Mouse (Mus musculus) CD4-positive, CD25-positive, alpha-beta regulatory T cell, adult 2 months (primary cell): Measurements from ENCODE around the gene Klhl29.

Experiments
- DNase-seq: peaks from one replicate; pipeline ENCODE4 v3.0.0-alpha.2; 2012; ENCODE audit warnings: low read depth, low spot score

The Klhl29 gene

DNA sequence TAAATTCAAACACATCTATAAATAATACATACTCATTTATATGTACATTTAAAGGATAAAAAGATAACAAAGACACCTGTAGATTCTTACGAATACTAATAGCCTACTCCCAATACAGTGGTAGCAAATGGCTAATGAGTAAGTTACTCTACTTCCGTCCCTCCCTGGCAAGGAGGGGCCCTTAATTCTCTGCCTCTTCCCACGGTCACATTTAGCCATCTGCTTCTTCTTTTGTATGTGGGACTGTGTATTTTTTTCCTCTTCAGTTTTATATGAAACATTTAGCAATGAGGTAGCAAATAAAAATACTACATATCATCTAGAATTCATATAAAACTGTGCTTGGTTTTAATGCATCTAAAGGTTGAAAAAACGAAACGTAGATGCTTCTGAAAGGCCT lies 73.6 kb downstream of the Klhl29 start:
- no peak for DNase-seq

DNA sequence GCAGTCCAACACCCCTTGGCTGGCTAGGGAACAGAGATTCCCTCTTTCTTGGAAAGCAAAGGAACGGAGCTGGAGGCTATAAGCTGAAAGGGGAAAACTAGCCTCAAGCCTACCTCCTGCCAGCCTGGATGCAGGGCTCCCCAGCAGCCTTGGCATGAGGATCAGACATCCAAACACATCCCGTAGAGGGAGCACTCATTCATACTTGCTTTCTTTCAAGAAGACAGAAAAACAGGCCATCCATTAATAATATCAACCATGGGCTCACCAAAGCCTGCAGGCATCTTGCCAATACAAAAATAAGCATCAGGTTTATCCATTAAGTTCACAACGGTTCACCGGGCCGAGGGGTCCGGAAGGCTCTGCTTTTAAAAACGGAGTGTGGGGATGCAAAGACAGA lies 79.1 kb downstream of the Klhl29 start:
- no peak for DNase-seq

DNA sequence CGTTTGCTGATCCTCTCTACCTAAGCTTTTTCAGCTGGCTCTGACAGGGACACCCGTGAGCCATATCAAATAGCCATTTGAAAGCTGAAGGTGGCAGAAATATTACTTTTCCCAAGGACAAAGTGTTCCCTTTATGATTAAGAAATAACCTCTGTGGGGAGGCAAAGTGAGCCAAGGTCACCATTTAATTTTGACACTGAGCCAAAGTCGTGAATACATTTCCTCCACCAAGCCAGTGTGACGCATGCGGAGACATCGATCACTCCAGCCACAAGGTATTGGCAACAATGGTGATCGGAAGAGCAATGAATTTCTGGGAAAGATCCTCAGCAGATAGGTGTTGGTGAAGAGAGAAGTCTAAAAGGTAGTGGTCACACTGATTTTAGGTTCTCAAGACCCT lies 83.2 kb downstream of the Klhl29 start:
- no peak for DNase-seq

DNA sequence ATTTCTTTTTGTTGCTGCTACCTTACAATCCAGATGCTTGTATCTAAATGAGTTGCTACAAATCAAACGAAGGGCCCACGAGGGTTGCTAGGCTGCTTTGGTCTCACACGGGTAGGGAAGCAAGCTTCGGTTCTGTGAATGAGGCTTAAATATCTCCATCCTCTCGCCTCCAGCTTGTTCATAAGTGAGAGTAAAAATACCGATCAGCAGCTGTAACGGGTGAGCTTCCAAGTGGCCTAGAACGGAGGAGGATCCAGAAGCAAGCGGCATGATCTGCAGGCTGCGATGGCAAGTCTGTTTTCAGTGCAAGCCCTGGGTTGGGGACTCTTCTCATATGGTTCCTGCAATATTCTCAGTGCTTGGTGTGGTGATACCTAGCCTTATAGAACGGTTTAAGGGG lies 89.9 kb downstream of the Klhl29 start:
- DNase-seq, result no peak

- DNase-seq, result no peak
Measured at GRCm38 (mm10) chr12:5284961-5285360, 90.5 kb downstream of the Klhl29 start.

GRCm38 (mm10) chr12:5283654-5284053 lies 91.8 kb downstream of the Klhl29 start:
- no peak for DNase-seq

DNA sequence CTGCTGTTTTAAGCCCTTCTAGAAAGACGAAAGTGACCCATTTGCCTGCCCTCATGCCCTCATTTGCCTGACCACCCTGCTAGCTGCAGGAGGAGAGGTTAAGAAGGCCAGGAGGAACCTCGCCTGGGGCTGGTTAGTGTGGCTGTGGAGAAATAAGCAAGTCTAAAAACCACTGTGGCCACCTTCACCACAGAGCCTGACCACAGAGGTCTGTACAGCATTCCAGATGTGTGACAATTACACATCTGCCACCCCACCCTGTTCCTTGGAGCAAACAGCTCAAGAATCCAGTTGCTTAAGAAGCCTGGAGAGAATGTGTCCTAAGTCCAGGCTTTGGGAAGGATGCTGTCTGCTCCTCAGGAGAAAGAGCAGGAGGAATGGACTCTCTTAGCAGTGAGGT lies 92.9 kb downstream of the Klhl29 start:
- no peak for DNase-seq

DNA sequence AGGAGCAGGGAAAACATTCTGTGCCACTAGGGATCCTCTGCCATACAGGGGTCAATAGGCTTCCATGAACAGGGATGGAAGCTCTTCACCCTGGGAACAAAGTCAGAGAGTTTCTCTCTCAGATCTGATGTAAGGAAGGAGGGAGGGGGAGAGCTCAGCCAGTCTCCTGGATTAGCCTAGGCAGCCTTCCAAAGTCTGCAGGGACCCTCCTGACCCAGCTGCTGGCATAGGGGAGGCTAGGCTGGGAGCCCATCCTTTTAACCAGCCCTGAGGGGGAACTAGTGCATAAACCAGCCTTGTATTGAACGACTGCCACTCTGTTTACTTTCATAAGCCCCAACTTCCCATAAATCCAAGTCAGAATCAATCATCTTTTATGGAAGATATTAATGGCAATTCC lies 95.6 kb downstream of the Klhl29 start:
- DNase-seq, result no peak

DNA sequence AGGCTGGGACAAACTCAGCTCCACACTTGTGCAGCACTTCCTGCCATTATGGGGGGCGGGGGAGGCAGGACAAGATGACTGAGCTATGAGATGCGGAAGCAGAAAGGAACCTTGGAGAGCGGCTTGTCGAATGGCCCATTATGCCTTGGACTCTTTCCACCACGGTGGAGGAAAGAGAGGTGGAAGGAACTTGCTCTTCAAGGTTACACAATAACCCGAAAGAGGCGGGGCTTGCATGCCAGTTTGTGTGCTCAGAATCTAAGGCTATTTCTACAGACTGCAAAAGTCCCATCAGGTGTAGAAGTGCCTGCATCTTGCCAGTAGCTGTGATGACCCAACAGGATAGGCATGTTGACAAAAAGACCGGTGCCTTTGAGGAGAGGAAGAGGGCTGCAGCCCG lies 98.5 kb downstream of the Klhl29 start:
- DNase-seq, result no peak

DNA sequence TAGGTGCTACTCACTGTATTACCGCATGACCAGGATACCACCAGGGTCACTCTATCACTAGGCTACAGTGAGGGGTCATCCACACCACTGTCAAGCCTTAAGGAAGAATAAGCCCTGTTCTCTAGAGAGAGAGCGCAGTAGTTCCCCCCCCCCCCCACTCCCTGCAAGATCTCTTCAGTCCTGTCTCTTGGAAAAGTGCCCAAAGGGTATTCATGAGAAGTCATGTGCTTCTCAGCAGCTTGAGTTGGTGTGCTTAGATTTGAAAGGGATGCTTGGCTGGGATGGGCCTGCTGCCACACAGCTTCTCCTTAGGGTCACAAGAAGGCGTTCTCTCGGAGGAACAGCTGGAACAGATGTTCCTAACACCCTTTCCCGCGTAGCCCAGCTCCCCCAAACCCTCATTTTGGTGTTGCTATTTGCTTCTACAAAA lies 100.0 kb downstream of the Klhl29 start:
- DNase-seq, result no peak

GRCm38 (mm10) chr12:5274519-5274944 lies 101.0 kb downstream of the Klhl29 start:
- no peak for DNase-seq

GRCm38 (mm10) chr12:5273316-5274047 lies 102.0 kb downstream of the Klhl29 start:
- DNase-seq, result no peak

DNA sequence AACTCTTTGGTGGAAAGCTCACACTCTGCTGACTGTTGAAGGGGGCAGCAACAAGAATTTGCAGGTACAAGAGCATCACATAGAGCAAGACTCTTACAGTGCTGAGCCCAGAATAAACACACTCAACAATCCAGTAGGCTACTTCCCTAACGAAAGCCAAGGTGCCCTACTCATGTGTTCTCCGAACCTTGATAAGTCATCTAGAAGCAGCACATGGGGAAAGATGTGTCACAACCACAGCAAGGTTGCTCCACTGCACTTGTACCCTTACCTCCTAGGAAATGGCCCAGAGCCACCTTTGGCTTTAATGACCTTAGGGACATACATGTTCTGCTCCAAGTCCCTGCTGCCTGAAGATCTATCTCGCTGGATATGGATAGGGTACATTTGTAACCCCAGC lies 105.0 kb downstream of the Klhl29 start:
- DNase-seq, result no peak

- no peak for DNase-seq
Measured at GRCm38 (mm10) chr12:5269936-5270335, 105.5 kb downstream of the Klhl29 start.

GRCm38 (mm10) chr12:5269061-5269460 lies 106.4 kb downstream of the Klhl29 start:
- no peak for DNase-seq

GRCm38 (mm10) chr12:5268188-5268612 lies 107.3 kb downstream of the Klhl29 start:
- no peak for DNase-seq

- no peak for DNase-seq
Measured at GRCm38 (mm10) chr12:5267271-5268187, 108.0 kb downstream of the Klhl29 start.

- DNase-seq, result no peak
Measured at GRCm38 (mm10) chr12:5266773-5267172, 108.7 kb downstream of the Klhl29 start.

DNA sequence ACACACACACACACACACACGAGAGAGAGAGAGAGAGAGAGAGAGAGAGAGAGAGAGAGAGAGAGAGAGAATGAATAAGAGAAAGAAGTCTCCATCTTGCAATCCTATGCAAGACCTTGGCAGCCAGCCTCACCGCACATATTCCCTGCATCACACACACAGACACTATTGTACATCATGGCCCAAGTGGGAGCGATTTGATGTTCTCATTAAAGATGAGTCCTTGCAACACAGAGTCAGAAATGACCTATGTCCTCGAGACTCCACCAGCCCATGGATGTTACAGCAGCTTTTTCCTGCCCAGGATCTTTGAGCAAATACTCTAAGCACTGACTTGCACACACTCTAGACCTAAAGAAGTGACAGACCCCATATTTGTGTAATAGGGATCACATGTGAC lies 114.0 kb downstream of the Klhl29 start:
- no peak for DNase-seq

- no peak for DNase-seq
Measured at GRCm38 (mm10) chr12:5258779-5259178, 116.7 kb downstream of the Klhl29 start.

DNA sequence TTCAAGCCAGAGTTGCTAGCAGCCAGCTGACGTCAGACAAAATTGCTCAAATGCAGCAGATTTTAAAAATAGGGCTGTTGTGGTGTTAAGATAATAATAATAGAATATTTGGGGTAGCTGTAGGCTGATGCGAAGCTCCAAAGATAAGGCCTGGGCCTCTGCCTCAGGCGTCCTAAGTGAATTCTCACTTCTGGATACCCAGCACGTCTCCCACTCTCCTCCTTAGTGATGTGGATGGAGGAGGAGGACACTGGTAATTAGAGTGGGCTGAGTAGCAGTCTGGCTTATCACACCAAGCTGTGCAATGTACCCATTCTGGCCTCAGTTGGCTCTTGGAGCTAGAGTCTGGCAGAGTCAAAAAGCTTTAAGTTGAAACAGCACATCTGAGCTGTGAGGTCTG lies 118.3 kb downstream of the Klhl29 start:
- DNase-seq, result no peak

DNA sequence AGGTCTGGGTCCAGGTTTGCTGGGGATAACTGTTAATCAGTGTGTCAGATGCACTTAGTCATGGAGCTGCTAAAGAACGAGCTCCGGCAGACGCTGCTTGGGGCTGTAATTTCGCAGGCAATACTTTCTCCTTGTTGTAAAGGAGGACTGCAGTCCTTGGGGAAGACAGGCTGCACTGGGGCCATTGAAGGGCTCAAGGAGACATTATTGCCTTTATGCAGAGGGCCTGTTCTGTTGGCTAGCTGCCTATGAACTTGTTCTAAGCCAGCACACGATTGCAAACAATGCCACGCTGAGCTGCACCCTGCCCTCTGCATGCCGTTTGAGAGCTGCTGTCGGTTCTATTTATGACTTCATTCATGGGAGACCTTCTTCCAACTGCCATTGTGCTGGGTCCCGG lies 120.4 kb downstream of the Klhl29 start:
- no peak for DNase-seq
